Mouse (Mus musculus) neural tube, embryonic 15.5 days (tissue): ENCODE data around the gene Timp2. TPM values are rescaled to one million over a fixed set of nuclear protein-coding genes. Genes with fewer than 3 reads are reported as not detected.

ENCODE experiments used
- ATAC-seq: fragments of 200-750 bp; cut with Nextera tagmentation; 2 replicates; pipeline ENCODE4 v1.8.0; 2017; ENCODE audit warnings: mild to moderate bottlenecking, moderate TSS enrichment, moderate library complexity; ENCODE audit not compliant: low FRiP score
- H3K27ac ChIP-seq: fragments of 300-500 bp; sonication (generic); replicated peaks from 2 replicates; pipeline ENCODE4 v1.5.1; 2015; ENCODE audit warnings: mild to moderate bottlenecking, inconsistent platforms
- H3K27me3 ChIP-seq: fragments of 300-500 bp; sonication (generic); replicated peaks from 2 replicates; pipeline ENCODE4 v1.6.1; 2015; ENCODE audit warnings: inconsistent platforms
- H3K36me3 ChIP-seq: fragments of 300-500 bp; sonication (generic); 2 replicates; pipeline ENCODE4 v1.6.1; 2015; ENCODE audit warnings: inconsistent platforms
- H3K4me1 ChIP-seq: fragments of 300-500 bp; sonication (generic); 2 replicates; pipeline ENCODE4 v1.6.1; 2015; ENCODE audit warnings: inconsistent platforms
- H3K4me2 ChIP-seq: fragments of 300-500 bp; sonication (generic); 2 replicates; pipeline ENCODE4 v1.6.1; 2015; ENCODE audit warnings: inconsistent platforms, mild to moderate bottlenecking, moderate library complexity
- H3K4me3 ChIP-seq: fragments of 300-500 bp; sonication (generic); replicated peaks from 2 replicates; pipeline ENCODE4 v1.5.1; 2015; ENCODE audit warnings: mild to moderate bottlenecking, inconsistent platforms
- H3K9ac ChIP-seq: fragments of 300-500 bp; sonication (generic); replicated peaks from 2 replicates; pipeline ENCODE4 v1.6.1; 2015; ENCODE audit warnings: mild to moderate bottlenecking, inconsistent platforms
- H3K9me3 ChIP-seq: fragments of 300-500 bp; sonication (generic); replicated peaks from 2 replicates; pipeline ENCODE4 v1.6.1; 2016; ENCODE audit warnings: inconsistent platforms
- WGBS: fragments of 180-500 bp; shearing (Covaris S2); methylation state at CpG from one replicate; pipeline ENCODE4 v1.1.7; 2015; ENCODE audit warnings: mixed read lengths; 5-methylcytosine and 5-hydroxymethylcytosine counted together
- polyA plus RNA-seq: library from polyadenylated mRNA; unstranded; fragments of >200 nt; fragmentation: Nextera tagmentation; extraction: Ambion mirVana; gene quantifications from 2 replicates; pipeline ENCODE4 v1.2.1, GENCODE M21; 2015

Timp2 gene
- polyA plus RNA-seq, 1 experiment from 2014 or later, result 84.6 TPM

DNA sequence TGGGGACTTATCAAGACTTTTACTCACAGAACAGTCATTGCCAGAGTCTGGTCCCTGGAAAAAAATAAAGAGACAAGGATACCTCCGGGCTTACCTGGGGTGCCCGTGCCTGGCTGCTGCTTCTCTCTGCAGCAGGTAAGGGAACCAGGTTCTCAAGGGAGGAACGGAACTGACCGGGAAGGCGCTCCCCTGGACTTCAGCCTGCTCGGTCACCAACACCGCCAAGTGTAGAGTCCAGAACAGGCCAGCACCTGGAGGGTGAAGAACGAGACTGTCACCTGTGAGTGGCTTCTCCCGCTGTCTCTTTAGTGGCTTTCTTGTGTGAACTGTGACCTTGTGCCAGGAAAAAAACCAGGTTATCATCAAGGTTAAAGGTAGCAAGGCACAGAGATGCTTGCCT lies 68.0 kb downstream of the Timp2 start:
- Histone ChIP-seq H3K4me3 (no peak overlapping the region), H3K27me3 (no peaks in the 10 kb centered on the region), H3K36me3 (peaks cover 44% of the 10 kb centered on the region), H3K9me3 (no peaks in the 10 kb centered on the region), H3K4me1 (peaks cover 27% of the 10 kb centered on the region), H3K4me2 (no peak overlapping the region), H3K9ac (no peak overlapping the region), H3K27ac (no peak overlapping the region)
- ATAC-seq, result no peak
- 94% methylated on average over 9 of the region's 9 CpGs for WGBS

DNA sequence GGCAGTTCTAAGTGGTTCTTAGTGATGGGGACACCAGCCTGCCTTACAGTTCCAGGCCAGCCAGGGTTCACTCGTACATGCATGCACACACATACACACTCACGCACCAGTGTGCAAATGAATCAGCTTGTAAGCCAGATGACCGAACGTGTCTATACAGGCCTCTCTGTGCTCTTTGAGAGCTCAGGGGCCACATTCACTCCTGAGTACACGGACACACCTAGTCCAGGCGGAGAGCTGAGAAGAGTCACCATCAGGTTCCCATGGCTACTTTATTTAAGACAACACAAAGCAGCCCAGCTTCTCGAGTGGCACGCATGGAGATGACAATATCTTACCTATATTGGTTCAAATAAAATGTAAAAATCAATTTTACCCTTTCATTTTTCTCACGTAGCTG lies 69.1 kb downstream of the Timp2 start:
- 94% methylated on average over 9 of the region's 9 CpGs for WGBS
- H3K27ac ChIP-seq, result no peak overlapping the region
- H3K36me3 ChIP-seq, result peaks cover 55% of the 10 kb centered on the region
- H3K4me3 ChIP-seq, result no peak overlapping the region
- H3K4me1 ChIP-seq, result peaks cover 27% of the 10 kb centered on the region
- no peak overlapping the region for H3K4me2 ChIP-seq
- no peak overlapping the region for H3K9ac ChIP-seq
- H3K27me3 ChIP-seq, result no peaks in the 10 kb centered on the region
- no peaks in the 10 kb centered on the region for H3K9me3 ChIP-seq
- ATAC-seq, result no peak

DNA sequence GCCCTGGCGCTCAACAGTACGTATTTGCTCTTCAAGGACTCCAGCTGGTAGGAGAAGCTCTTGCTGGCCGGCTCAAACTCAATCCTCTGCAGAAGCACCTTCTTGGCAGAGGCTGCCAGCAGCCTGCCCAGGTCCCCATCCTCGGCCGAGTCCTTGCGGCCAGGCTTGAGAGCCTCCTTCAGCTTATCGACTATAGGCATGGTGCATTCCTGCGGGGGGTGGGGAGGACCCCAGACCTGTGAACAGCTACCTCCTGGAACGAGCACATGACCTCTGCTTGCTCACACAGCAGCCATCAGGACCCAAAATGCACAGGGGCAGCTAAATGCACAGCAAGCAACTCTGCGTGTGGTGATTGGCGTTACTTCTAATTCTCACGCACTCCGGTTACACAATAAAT lies 69.7 kb downstream of the Timp2 start:
- no peak for ATAC-seq
- Histone ChIP-seq H3K27me3 (no peaks in the 10 kb centered on the region), H3K9me3 (no peaks in the 10 kb centered on the region), H3K36me3 (peaks cover 60% of the 10 kb centered on the region), H3K4me1 (peaks cover 21% of the 10 kb centered on the region), H3K9ac (no peak overlapping the region), H3K27ac (no peak overlapping the region), H3K4me3 (no peak overlapping the region), H3K4me2 (no peak overlapping the region)
- WGBS, result 93% methylated on average over 13 of the region's 13 CpGs

DNA sequence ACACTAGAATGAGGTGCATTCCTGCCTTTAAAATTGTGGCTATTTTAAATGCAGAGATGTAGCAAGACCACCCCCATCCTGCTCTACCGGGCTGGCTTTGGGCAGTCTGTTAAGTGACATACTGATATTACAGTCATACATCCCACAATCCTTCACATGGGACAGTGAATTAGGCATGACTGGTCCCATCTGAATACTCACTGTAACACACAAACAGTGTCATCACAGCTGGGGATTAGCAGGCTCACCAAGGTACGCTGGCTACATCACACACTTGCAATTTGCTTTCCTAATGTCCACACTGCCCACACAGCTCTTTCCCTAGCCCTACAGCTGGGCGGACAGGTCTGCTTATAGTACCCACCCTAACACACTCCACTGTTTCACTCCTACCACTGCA lies 75.3 kb downstream of the Timp2 start:
- Histone ChIP-seq H3K27ac (no peak overlapping the region), H3K9ac (no peak overlapping the region), H3K9me3 (no peaks in the 10 kb centered on the region), H3K4me3 (no peak overlapping the region), H3K36me3 (peaks cover 97% of the 10 kb centered on the region), H3K4me2 (no peak overlapping the region), H3K4me1 (no peaks in the 10 kb centered on the region), H3K27me3 (no peaks in the 10 kb centered on the region)
- WGBS, result 92% methylated on average over 3 of the region's 3 CpGs
- ATAC-seq, result no peak

DNA sequence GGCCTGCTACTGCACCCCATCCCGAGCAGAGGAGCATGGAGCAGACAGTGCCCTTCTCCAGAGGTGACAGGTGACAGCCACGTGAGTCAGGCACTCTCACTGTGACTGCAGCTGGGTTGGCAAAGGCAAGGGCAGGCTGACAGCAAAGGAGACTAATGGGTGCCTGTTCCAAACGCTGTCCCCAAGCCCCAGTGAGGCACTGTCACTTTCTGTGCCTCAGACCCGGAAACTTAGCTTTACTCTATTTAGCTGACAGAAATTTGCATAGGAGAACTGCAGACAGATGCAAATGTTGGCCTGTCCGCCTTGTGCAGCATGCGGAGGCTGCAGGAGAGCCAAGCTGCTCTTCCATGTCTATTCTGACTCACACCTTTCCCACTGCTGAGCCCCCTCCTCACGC lies 79.2 kb downstream of the Timp2 start:
- no peak overlapping the region for H3K9ac ChIP-seq
- H3K4me2 ChIP-seq, result no peak overlapping the region
- H3K9me3 ChIP-seq, result no peaks in the 10 kb centered on the region
- H3K4me3 ChIP-seq, result no peak overlapping the region
- H3K27me3 ChIP-seq, result no peaks in the 10 kb centered on the region
- 89% methylated on average over 7 of the region's 7 CpGs for WGBS
- H3K27ac ChIP-seq, result no peak overlapping the region
- no peak for ATAC-seq
- H3K36me3 ChIP-seq, result peaks cover 98% of the 10 kb centered on the region
- no peaks in the 10 kb centered on the region for H3K4me1 ChIP-seq

DNA sequence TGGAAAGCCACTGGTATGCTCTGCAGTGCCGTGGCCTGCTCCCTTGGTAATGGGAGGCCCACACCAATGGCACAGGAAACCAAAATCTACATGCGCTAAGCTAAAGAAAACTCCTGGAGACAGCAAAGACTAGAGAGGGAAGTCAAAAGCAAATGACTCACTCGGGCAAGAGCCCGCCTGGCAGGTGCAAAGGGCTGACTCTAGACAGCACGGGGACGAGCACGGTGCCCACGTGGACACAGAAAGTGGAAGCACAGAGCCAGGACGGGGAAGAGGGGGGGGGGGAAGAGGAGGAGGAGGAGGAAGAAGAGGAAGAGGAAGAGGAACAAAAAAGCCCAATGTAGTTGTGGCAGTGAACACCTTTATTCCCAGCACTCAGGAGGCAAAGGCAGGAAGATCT lies 80.4 kb downstream of the Timp2 start:
- ATAC-seq, result no peak
- no peaks in the 10 kb centered on the region for H3K4me1 ChIP-seq
- H3K27ac ChIP-seq, result no peak overlapping the region
- H3K9me3 ChIP-seq, result no peaks in the 10 kb centered on the region
- no peaks in the 10 kb centered on the region for H3K27me3 ChIP-seq
- no peak overlapping the region for H3K4me2 ChIP-seq
- H3K36me3 ChIP-seq, result peaks cover 97% of the 10 kb centered on the region
- no peak overlapping the region for H3K4me3 ChIP-seq
- WGBS, result 91% methylated on average over 9 of the region's 9 CpGs
- no peak overlapping the region for H3K9ac ChIP-seq

DNA sequence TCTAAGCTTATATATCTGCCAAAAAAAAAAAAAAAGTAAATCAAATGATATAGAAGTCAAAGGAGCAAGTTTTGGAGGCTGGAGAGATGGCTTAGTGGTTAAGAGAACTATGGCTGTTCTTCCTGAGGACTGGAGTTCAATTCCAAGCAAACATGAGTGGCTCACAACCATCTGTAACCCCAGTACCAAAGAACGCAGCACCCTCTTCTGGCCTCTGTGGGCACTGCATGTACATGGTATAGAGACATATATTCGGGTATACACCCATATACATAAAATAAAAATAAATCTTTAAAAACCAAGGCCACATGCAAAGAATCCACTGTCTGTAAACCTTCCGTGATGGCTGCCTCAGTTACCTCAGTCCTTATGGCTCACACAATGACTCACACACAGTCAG lies 85.7 kb downstream of the Timp2 start:
- Histone ChIP-seq H3K4me3 (no peak overlapping the region), H3K4me2 (no peak overlapping the region), H3K27me3 (no peaks in the 10 kb centered on the region), H3K36me3 (peaks cover 94% of the 10 kb centered on the region), H3K4me1 (no peaks in the 10 kb centered on the region), H3K9ac (no peak overlapping the region), H3K27ac (no peak overlapping the region), H3K9me3 (no peaks in the 10 kb centered on the region)
- ATAC-seq, result no peak
- WGBS, result 92% methylated on average over 3 of the region's 3 CpGs

DNA sequence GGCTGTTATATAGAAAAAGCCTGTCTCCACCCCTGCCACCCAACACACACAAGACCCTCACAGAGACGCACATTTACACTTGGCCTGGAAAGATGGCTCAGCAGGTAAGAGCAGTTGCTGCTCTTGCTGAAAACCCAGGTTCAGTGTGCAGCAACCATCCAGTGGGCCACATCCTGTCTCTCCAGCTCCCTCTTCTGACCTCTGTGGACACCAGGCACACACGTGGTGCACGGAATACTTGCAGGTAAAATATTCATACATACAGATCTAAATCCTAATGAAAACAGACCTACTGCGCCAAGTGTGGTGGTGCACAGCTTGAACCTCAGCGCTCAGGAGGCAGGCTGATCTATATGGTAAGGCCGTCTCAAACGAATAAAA lies 88.9 kb downstream of the Timp2 start:
- no peak overlapping the region for H3K9ac ChIP-seq
- no peak overlapping the region for H3K4me3 ChIP-seq
- no peak overlapping the region for H3K4me2 ChIP-seq
- peaks cover 94% of the 10 kb centered on the region for H3K36me3 ChIP-seq
- WGBS, result 92% methylated on average over 7 of the region's 7 CpGs
- no peak for ATAC-seq
- no peak overlapping the region for H3K27ac ChIP-seq
- H3K4me1 ChIP-seq, result no peaks in the 10 kb centered on the region
- no peaks in the 10 kb centered on the region for H3K27me3 ChIP-seq
- H3K9me3 ChIP-seq, result no peaks in the 10 kb centered on the region

DNA sequence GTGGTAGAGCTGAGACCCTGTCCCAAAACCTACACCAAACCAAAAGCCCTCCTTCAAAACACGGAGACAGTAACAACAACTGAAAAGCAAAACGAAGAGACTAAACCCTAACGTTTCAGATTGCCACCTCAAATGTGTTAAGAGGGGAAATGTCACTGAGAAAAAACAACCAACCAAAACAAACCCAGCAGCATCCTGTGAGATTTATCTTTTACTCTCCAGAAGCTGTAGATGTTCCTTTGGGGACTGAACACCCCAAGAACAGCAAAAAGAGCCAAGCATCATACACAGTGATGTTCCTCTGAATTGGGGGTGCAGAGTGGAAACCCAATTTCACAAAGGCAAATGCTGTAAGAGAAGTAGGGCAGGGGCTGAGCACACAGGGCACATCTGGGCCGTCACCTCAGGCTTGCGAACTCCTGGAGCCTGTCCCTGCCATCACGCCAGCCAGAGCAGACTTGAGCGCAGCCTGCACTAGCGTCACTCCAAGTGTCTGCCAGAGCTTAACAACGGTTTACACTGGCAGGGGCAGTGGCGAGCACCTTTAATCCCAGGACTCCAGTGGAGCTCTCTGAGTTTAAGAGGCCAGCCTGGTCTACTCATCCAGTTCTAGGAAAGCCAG lies 89.4 kb downstream of the Timp2 start:
- Histone ChIP-seq H3K27me3 (no peaks in the 10 kb centered on the region), H3K4me1 (no peaks in the 10 kb centered on the region), H3K4me3 (no peak overlapping the region), H3K9ac (no peak overlapping the region), H3K4me2 (no peak overlapping the region), H3K27ac (no peak overlapping the region), H3K36me3 (peaks cover 94% of the 10 kb centered on the region), H3K9me3 (no peaks in the 10 kb centered on the region)
- 95% methylated on average over 10 of the region's 10 CpGs for WGBS
- ATAC-seq, result no peak

DNA sequence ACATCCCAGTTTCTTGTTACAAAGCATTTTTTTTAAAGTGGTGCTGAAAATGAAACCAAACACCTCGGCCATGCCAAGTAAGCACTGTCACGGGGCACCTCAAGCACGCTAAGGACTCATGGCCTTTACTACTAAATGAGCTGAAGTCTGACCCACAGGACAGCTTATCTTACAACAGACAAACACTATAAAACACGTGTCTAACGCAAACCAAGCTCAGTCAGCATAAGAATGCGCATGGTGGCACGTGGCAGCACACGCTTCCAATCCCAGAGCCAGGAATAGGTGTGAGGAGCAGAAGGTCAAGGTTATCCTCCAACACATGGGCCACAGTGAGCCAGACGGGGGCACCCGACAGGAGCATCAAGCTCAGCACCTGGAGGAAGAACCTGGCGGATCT lies 89.9 kb downstream of the Timp2 start:
- H3K36me3 ChIP-seq, result peaks cover 96% of the 10 kb centered on the region
- H3K4me2 ChIP-seq, result no peak overlapping the region
- H3K4me3 ChIP-seq, result no peak overlapping the region
- no peak overlapping the region for H3K27ac ChIP-seq
- H3K4me1 ChIP-seq, result no peaks in the 10 kb centered on the region
- H3K9me3 ChIP-seq, result no peaks in the 10 kb centered on the region
- ATAC-seq, result no peak
- 89% methylated on average over 11 of the region's 11 CpGs for WGBS
- no peaks in the 10 kb centered on the region for H3K27me3 ChIP-seq
- no peak overlapping the region for H3K9ac ChIP-seq

DNA sequence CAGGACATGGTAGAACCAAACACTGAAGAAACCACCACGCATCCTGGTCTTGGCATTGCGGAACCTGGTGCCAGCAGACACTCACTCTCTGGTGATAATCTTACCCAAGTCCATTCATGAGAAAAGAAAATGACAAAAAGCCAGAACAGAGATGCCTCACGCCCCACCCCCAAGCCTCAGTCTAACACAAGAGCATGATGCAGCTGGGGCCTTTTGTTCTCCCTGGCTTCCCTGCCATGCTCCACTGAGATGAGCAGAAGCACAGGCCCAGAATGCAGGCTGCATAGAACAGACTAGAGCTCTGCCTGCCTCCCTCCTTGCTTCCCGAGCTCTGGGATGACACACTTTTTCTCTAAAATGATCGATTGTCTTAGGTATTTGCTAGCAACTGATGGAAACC lies 92.4 kb downstream of the Timp2 start:
- Histone ChIP-seq H3K9me3 (no peaks in the 10 kb centered on the region), H3K4me1 (no peaks in the 10 kb centered on the region), H3K27ac (no peak overlapping the region), H3K4me2 (no peak overlapping the region), H3K27me3 (no peaks in the 10 kb centered on the region), H3K36me3 (peaks cover 98% of the 10 kb centered on the region), H3K9ac (no peak overlapping the region), H3K4me3 (no peak overlapping the region)
- no peak for ATAC-seq
- 90% methylated on average over 5 of the region's 5 CpGs for WGBS

DNA sequence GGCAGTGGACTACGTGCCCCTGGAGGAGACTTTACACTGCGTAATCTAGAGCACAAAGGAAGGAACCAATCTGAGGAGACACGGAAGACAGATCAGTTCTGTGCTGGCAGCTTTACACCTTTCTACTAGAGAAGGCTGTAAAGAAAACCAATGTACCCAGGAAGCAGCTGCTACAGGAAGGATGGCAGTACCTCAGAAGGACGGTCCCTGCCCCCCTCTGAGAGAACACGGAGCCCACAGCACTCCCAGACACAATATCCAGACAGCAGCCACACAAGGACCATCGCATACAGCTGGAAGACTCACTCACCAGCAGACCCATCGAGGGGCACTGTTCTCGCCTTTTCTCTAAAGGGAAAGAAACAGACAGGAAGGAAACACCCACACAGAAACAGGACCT lies 95.5 kb downstream of the Timp2 start:
- no peak for ATAC-seq
- Histone ChIP-seq H3K9me3 (no peaks in the 10 kb centered on the region), H3K9ac (no peak overlapping the region), H3K27ac (no peak overlapping the region), H3K4me3 (no peak overlapping the region), H3K4me2 (no peak overlapping the region), H3K36me3 (peaks cover 89% of the 10 kb centered on the region), H3K27me3 (no peaks in the 10 kb centered on the region), H3K4me1 (no peaks in the 10 kb centered on the region)
- 91% methylated on average over 8 of the region's 8 CpGs for WGBS

DNA sequence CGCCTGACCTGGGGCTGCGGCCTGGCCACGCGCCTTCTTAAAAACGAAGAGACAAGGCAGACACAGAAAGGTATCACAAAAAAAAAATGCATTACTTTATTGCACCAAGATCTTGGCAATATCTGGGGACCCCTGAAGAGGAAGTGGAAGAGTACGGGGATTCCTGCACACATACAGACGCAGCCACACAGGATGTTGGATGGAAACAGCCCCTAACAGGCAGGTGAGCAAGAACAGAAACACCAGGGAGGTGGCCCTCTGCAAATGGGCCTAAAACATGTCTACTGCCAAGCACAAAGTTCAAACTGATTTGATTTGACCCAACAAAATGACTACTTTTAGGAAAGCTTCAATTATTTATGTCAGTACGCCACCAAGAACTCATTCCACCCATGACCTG lies 96.0 kb downstream of the Timp2 start:
- Histone ChIP-seq H3K27me3 (no peaks in the 10 kb centered on the region), H3K9ac (no peak overlapping the region), H3K27ac (no peak overlapping the region), H3K4me2 (no peak overlapping the region), H3K4me3 (no peak overlapping the region), H3K4me1 (peaks cover 4% of the 10 kb centered on the region), H3K9me3 (no peaks in the 10 kb centered on the region), H3K36me3 (peaks cover 84% of the 10 kb centered on the region)
- ATAC-seq, result no peak
- WGBS, result 96% methylated on average over 8 of the region's 8 CpGs
